Mouse (Mus musculus) retina, postnatal 1 day (tissue): ENCODE data around the gene Ddx41.

Experiments
- DNase-seq: peaks from one replicate; pipeline ENCODE4 v3.0.0-alpha.2; 2012

Gene Ddx41

GRCm38 (mm10) chr13:55506697-55507096, 29.8 kb downstream of the Ddx41 start:
- DNase-seq: no peak

DNA sequence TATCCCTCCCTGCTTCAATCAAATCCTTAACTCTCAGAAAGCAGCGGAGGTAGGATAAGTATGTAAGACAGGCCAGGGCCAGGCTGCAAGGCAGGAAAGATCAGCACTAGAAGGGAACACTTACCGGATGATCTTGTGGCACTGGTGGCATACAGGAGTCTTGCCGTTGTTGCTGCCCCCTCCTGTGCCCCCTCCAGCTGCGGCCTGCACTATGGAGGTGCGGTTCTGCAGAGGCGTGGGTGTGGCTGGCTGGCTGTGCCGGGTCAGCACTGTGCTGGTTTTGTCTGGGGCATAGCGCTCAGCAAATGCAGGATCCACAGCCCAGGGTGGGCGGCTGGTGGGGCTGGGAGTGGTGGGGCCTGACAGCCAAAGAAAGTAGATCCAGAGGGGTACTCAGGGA, 30.6 kb downstream of the Ddx41 start:
- no peak for DNase-seq

DNA sequence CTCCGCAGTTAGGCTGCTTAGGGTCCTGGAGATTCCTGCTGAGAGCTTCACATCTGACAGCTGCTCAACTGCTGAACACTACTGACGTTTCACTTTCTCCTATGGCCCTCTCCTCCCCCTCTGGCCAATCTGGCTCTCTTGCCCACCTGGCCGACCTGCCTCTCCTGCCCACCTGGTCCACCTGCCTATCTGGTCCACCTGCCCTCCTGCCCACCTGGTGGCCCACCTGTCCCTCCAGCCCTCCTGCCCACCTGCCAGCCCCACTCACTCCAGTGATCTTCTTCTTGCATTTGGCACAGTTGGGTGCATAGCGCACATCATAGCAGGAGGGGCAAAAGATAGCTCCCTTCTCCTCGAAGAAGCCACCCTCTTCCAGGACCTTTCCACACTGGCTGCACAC, 32.1 kb downstream of the Ddx41 start:
- no peak for DNase-seq

- DNase-seq: no peak
Measured at GRCm38 (mm10) chr13:55502405-55502804, 34.1 kb downstream of the Ddx41 start.

DNA sequence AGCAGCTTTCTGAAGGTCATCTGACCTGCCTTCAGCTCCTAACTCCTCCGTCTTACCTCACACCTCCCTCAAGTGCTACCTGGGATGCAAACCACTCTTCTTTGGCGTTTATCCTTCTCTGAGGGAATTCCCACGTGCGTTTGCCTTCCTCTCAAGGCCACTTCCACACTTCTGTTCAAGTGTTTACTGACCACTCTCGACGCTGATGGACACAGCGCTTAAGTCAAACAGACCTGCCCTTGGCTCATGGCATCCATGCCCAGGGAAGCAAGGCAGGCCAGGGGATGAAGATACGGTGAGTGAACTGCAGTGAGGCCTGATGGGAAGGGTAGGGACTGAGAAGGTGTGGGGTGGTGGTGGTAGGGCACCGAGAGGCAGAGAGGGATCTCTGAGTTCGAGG, 35.9 kb downstream of the Ddx41 start:
- no peak for DNase-seq

DNA sequence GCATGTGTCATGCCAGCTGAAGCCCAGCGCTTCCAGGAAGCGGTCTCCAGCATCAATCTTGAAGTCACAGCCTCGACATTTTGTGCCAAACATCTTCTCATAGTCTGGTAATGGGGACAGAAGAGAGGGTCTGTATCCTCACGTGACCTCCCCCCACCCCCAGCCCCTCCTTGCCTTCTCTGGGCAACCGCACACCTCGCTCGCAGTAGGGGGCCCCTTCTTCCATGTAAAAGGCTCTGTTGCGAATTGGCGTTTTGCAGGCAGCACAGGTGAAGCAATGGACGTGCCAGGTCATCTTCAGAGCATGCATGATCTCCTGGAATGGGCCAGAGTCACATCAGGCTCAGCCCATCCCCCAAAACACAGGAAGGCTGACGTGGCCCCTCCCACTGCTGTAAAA, 37.6 kb downstream of the Ddx41 start:
- DNase-seq: no peak

DNA sequence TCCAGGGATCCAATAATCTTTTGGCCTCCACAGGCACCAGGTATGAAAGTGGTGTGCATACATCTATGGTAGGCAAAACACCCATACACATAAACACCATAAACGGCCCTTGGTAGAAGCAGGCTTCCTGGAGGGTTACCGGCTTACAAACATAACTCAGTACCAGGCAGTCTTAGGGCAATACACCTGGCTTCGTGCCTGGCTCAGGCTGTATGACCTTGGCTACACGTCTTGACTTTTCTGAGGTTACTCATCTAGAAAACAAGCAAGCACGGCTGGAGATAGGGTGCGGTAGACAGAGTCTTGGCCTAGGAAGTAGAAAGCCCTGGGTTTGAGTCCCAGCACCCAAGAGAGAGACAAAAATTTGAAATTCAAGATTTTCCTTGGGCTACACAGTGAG, 39.8 kb downstream of the Ddx41 start:
- no peak for DNase-seq

GRCm38 (mm10) chr13:55495702-55496101, 40.8 kb downstream of the Ddx41 start:
- peak; percentile 43 for DNase-seq

- no peak for DNase-seq
Measured at GRCm38 (mm10) chr13:55494883-55495621, 41.4 kb downstream of the Ddx41 start.

DNA sequence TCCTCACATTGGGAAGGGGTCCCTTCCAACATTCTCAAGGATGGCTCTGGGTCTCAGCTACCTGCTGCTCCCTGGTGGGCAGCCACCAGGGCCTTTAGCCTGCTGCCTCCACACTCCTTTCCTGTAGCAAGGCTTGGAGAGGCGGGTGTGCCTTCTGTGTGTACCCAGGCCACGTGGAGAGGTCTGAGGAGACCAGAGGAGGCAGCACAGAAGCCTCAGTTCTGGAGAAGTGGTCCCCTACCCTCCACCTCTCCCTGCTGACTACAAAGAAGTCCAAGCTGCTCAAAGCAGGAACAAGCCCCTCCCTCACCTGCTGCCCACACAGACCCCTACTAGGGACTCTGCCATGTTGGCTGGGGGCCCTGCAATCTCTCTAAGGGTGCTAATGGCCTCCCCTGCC, 42.2 kb downstream of the Ddx41 start:
- no peak for DNase-seq

DNA sequence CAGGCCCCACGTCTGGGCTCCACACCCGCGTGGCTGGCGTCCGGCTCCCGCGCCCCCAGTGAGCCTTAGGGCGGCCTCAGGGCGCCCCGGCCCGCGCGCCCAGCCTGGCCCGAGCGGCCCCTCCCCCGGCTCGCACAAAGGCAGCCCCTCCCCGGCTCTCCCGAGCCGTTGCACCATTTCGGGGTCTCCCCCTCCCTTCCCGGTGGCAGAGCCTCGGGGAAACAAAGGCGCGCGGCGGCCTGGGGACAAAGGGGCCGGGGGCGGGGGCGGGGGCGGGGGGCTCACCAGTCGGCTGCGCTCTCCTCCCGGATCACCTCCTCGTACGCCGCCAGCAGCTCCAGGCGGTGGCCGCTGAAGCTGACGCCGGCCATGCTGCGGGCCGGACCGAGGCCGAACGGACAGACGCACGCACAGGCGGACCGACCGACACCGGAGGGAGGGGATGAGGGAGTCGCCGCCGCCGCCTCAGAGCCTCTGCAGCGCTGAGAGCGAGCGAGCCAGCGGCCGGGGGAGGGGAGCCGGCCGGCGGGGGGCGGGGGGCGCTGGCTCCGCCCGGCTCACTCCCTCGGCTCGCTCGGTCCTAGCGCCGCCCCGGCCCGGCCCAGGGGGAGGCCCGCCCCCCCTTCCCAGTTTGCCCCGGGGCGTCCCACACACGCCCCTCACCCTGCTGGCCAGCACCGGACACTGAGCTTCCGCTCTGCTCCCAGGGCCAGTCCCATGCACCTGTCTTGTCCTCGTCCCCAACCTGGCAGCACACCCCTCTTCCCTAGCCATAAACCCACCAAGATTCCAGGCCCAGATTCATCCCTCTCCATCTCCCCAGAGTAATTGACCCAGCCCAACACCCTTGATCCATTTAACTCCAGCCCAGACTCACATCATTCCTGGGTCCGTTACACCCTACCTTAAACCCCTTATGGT, 48.6 kb downstream of the Ddx41 start, which contains the start of gene Dbn1:
TSS of gene Dbn1 (minus strand) at position 534 of the 921 bp plus-strand sequence.
- DNase-seq: peak; percentile 87

DNA sequence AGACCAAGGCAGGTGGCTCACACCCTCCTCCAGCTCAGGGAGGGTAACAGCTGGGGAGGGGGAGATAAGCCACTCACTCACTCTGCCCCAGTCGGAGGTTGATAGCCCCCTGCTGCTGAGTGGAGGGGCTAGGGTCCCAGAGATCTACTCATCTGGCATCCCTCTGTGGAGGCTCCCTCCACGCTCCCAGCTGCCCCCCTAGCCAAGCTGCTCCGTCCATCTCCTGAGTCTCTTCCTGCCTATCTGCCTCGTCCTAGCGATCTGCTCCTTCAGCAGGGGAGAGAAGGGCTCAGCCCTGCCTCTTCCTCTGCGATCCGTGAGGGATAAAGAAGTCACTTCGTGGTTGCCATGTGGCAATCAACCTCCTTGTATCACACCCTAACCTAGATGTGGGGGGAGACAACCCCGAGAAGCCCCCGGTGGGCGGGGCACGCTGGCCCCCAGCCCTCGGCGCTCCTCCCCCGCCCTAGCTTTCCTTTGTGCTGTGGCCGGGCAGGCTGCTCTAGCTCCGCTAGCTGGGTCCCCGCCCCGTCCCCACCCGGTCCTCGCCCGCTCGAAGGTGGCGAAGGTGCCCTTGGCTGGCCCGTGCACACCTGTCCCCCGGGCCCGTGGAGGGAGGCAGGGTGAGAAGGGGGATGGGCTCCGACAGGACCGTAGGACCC, 49.4 kb downstream of the Ddx41 start:
- DNase-seq: peak; percentile 72

- peak; percentile 56 for DNase-seq
Measured at GRCm38 (mm10) chr13:55486029-55486794, 50.2 kb downstream of the Ddx41 start.

DNA sequence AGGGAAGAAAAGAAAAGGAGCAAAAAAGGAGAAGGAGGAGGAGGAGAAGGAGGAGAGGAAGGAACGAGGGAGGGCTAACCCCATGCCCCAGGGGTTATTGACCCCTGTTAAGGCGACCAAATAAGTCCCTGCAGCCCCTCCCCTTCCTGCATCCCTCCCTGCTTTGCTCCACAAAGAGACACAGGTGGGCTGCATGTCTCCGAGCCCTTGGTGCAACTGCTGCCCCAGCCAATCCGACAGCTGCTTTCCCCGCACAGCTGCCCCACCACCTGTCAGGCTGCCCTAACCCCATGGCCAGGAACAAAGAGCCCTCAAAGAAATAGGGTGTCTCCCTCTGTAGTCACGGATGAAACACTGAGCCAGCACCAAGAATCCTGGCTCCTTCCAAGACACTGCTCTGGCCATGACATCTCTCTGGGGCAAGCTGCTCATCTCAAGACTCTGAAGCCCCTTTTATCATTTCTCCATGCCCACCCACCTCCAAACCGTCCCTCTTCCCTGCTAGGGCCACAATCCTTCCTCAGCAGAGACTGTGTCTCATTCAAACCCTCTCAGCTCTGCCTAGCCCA, 51.9 kb downstream of the Ddx41 start:
- DNase-seq: no peak

DNA sequence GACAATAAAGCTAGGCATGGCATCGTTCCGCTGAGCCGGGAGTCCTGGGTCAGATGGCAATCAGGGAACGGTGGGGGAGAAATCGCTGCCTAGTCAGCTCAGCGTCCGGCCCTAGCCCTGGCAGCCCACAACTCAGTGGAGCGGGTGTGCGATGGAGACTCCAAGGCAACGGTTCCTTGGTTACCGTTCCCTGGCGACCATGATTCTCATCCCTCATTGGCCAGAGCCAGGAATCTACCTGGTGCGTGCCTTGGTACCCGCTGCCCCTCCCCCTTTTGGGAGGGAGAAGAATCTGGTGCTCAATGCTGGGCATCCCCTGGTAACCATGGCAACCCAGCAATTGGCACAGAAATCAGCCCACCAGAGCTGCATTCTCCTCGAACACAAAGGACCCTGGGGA, 52.9 kb downstream of the Ddx41 start:
- DNase-seq: peak; percentile 88

GRCm38 (mm10) chr13:55483071-55483470, 53.4 kb downstream of the Ddx41 start:
- DNase-seq: no peak

DNA sequence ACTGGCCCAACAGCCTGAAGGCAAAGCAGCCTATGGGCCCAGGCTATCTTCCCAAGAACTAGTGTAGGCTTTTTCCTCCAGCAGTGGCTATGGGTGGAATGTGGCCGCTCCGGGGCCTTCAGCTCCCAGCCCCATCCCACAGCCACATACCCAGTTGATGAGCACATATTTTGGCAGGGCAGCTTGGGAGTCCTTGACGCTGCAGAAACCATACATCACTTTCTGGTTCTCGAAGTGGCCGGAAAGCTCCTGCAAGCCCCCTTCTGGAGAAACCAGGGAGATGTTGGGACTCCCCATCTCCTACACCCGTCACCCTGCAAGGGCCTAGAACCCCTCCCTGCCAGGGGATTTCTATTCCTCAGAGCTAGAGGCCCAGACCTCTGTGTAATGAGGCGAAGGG, 53.9 kb downstream of the Ddx41 start:
- DNase-seq: no peak
